Mouse (Mus musculus) small intestine, adult 2 months (tissue): ENCODE data around the gene Prmt7.

Source experiments
- CTCF ChIP-seq: fragments of 200-500 bp; IDR thresholded peaks from 2 replicates; pipeline ENCODE4 v1.5.1; 2012; ENCODE audit warnings: low read depth, mild to moderate bottlenecking, control low read depth, inconsistent platforms, low read length, moderate library complexity, mixed read lengths; ENCODE audit not compliant: insufficient replicate concordance, insufficient read length; ENCODE audit errors: extremely low read depth
- POLR2A ChIP-seq: fragments of 200-500 bp; IDR thresholded peaks from 2 replicates; pipeline ENCODE4 v1.6.1; 2012; ENCODE audit warnings: low read depth, mild to moderate bottlenecking, control low read depth, inconsistent platforms, low read length, moderate library complexity

DNA sequence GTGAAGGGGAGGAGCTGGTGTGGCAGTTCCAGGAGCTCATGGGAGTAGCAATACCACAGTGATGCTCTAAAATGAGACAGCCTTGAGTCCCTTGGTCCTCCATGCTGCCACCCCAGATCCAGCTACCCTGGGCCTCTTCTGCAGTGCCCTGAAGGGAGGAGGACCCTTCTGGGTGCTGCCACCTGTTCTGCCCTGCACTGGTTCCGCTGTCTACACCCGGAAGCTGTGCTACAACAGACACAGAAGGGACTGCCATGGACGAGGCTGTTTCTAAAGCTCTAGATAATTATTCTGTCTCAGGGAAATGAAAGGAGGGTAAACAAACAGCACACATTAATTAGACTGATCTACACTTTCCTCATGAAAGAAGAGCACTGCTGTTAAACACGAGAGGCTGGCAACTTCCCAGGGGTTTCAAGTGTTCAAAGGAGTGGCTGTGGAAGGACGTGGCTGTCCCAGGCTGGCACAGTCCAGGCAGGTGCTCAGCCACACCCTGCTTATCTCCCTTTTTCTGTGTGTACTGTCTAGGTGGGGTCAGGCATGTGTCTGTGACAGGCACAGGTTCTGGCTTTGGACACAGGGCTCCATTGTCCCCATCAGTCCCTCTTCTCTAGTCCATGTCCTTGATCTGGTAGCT lies 58.1 kb downstream of the Prmt7 start:
- no peak for TF ChIP-seq POLR2A
- no peak for TF ChIP-seq CTCF
